Mouse (Mus musculus) liver, postnatal 0 days (tissue): ENCODE measurements at regions not wholly inside any gene's neighbourhood (a gene's known extent, or its start where the extent isn't known, plus 50 kb on each side); places are given as distances from the start of the nearest gene placed in this dataset.

Experiments
- CTCF ChIP-seq: sonication (generic); IDR thresholded peaks from 2 replicates; pipeline ENCODE4 v1.5.1; 2016; ENCODE audit warnings: antibody characterized with exemption, low read depth
- EP300 ChIP-seq: IDR thresholded peaks from 2 replicates; pipeline ENCODE4 v1.6.1; 2016; ENCODE audit warnings: antibody characterized with exemption, low read depth, mild to moderate bottlenecking

- TF ChIP-seq EP300 (no peak), CTCF (no peak)
Measured at GRCm38 (mm10) chr9:101590310-101590709, 271.3 kb upstream of the 9630041A04Rik start.
